Mouse (Mus musculus): ENCODE measurements around the gene Scube2.

- no peak for TF ChIP-seq SIN3A (IDR thresholded peaks at IDR 0.05; ENCODE audit: low read length)
- no peak for TF ChIP-seq POLR2A (IDR thresholded peaks at IDR 0.05; ENCODE audit: low read depth, low read length)
- TF ChIP-seq CTCF (conservative IDR thresholded peaks at IDR 0.05 in 1 of 2, IDR thresholded peaks at IDR 0.05 in 1 of 2; ENCODE audit: low read depth in 2 of 2, low read length in 2 of 2), result no peak
- TF ChIP-seq MEF2A (IDR thresholded peaks at IDR 0.05; ENCODE audit: borderline replicate concordance, low read depth, low read length), result no peak
- no peak for TF ChIP-seq USF2 (conservative IDR thresholded peaks at IDR 0.05; ENCODE audit: low read depth, low read length)
- TF ChIP-seq E2F4 (IDR thresholded peaks at IDR 0.05; ENCODE audit: insufficient replicate concordance, low read depth, low read length), result no peak
- no peak for TF ChIP-seq ZNF384 (IDR thresholded peaks at IDR 0.05; ENCODE audit: low read depth, low read length)
- no peak for TF ChIP-seq GABPA (IDR thresholded peaks at IDR 0.05; ENCODE audit: insufficient replicate concordance, low read depth, low read length)
- TF ChIP-seq ETS1 (conservative IDR thresholded peaks at IDR 0.05; ENCODE audit: low read depth, low read length), result no peak
Measured at GRCm38 (mm10) chr7:109787860-109788259, 77.6 kb downstream of the Scube2 start.
